Mouse (Mus musculus) liver, adult 2 months (tissue): ENCODE measurements around the gene Sugp1. TPM values are rescaled to one million over a fixed set of nuclear protein-coding genes. Genes with fewer than 3 reads are reported as not detected.
"Not testable (repeated sequence)": the region's sequence is repeated elsewhere in the genome, so short reads cannot be mapped to it uniquely, and the experiment has no call there.

ENCODE experiments used
- DNase-seq: peaks from one replicate; pipeline ENCODE4 v3.0.0-alpha.2; 2011; ENCODE audit warnings: low read depth, low spot score; ENCODE audit errors: extremely low read depth
- H3K27ac ChIP-seq: fragments of 200-500 bp; replicated peaks from 2 replicates; pipeline ENCODE4 v1.5.1; 2012; ENCODE audit warnings: low read depth, mild to moderate bottlenecking, control low read depth, inconsistent platforms, low read length; ENCODE audit not compliant: insufficient read depth
- H3K27me3 ChIP-seq: fragments of 200-500 bp; 2 replicates; pipeline ENCODE4 v1.6.1; 2012; ENCODE audit warnings: mild to moderate bottlenecking, moderate library complexity, low read length, inconsistent platforms; ENCODE audit not compliant: control insufficient read depth, insufficient read depth
- H3K36me3 ChIP-seq: fragments of 200-500 bp; 2 replicates; pipeline ENCODE4 v1.6.1; 2012; ENCODE audit warnings: low read length, inconsistent platforms; ENCODE audit not compliant: control insufficient read depth, insufficient read depth
- H3K4me1 ChIP-seq: fragments of 200-500 bp; 2 replicates; pipeline ENCODE4 v1.6.1; 2011; ENCODE audit warnings: low read length; ENCODE audit not compliant: control insufficient read depth, insufficient read depth
- H3K4me3 ChIP-seq: fragments of 200-500 bp; 2 replicates; pipeline ENCODE4 v1.5.1; 2011; ENCODE audit warnings: low read depth, mild to moderate bottlenecking, control low read depth, low read length, moderate library complexity; ENCODE audit not compliant: insufficient read depth
- H3K79me2 ChIP-seq: fragments of 200-500 bp; 2 replicates; pipeline ENCODE4 v1.6.1; 2012; ENCODE audit warnings: inconsistent platforms, mild to moderate bottlenecking, low read length, moderate library complexity; ENCODE audit not compliant: control insufficient read depth, insufficient read depth
- H3K9ac ChIP-seq: fragments of 200-500 bp; 2 replicates; pipeline ENCODE4 v1.6.1; 2012; ENCODE audit warnings: low read depth, mild to moderate bottlenecking, control low read depth, inconsistent platforms, low read length
- CTCF ChIP-seq: fragments of 200-500 bp; IDR thresholded peaks from 2 replicates; pipeline ENCODE4 v1.5.1; 2011; ENCODE audit warnings: low read depth, low read length, control low read depth
- POLR2A ChIP-seq: fragments of 200-500 bp; IDR thresholded peaks from 2 replicates; pipeline ENCODE4 v1.6.1; 2011; ENCODE audit warnings: low read length, control low read depth; ENCODE audit not compliant: insufficient read depth; ENCODE audit errors: extremely low read depth
- WGBS: fragments of 180-500 bp; shearing (Covaris S2); methylation state at CpG from one replicate; pipeline ENCODE4 v1.1.7; 2018; 5-methylcytosine and 5-hydroxymethylcytosine counted together
- polyA plus RNA-seq: library from polyadenylated mRNA; depleted of rRNA; stranded (reverse); fragments of >200 nt; gene quantifications from 2 replicates; pipeline ENCODE4 v1.2.3, GENCODE M21; 2012
- total RNA-seq: library from RNA; depleted of rRNA; stranded (reverse); fragments of >200 nt; gene quantifications from 2 replicates; pipeline ENCODE4 v1.2.3, GENCODE M21; 2014

Sugp1 gene
- total and polyA plus RNA-seq, 2 experiments = 5.1 TPM

DNA sequence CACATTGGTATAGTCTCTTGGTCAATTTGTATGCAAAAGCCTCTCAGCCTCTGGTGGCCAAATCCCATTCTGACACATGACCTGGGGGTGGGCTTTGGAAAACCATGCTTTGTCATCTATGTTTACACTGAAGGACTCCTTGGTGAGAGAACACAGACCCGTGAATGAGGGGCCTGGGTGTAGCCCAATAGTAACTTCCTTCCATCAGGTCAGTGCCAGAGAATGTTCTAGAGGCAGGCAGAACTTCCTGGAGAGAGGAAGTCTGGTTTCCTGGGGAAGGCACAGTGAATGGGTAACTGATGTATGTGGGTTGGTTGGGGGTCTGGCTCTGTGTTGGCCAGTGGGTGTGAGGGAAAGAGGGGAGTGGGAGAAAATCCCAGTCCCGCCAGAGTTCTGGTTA lies 37.4 kb upstream of the Sugp1 start:
- Histone ChIP-seq H3K27me3 (no peaks in the 10 kb centered on the region), H3K4me1 (peaks cover 4% of the 10 kb centered on the region), H3K36me3 (no peaks in the 10 kb centered on the region), H3K79me2 (no peaks in the 10 kb centered on the region), H3K27ac (no peak overlapping the region), H3K4me3 (no peak overlapping the region), H3K9ac (no peak overlapping the region)
- DNase-seq = no peak
- TF ChIP-seq CTCF (no peak), POLR2A (no peak)
- WGBS = 54% methylated on average over 2 of the region's 2 CpGs

GRCm38 (mm10) chr8:70010796-70011195 lies 31.8 kb upstream of the Sugp1 start:
- H3K79me2 ChIP-seq = not testable (repeated sequence)

GRCm38 (mm10) chr8:70012350-70012749 lies 30.3 kb upstream of the Sugp1 start:
- Histone ChIP-seq H3K4me3 (no peak overlapping the region), H3K27me3 (no peaks in the 10 kb centered on the region), H3K9ac (no peak overlapping the region), H3K36me3 (no peaks in the 10 kb centered on the region), H3K4me1 (no peaks in the 10 kb centered on the region), H3K79me2 (no peaks in the 10 kb centered on the region), H3K27ac (no peak overlapping the region)
- TF ChIP-seq POLR2A (no peak), CTCF (no peak)
- 73% methylated on average over 3 of the region's 3 CpGs for WGBS
- DNase-seq = no peak

More at GRCm38 (mm10) chr8:70010796-70011195, 31.8 kb upstream of the Sugp1 start:
- not testable (repeated sequence) for H3K9ac ChIP-seq, H3K27me3 ChIP-seq, H3K4me3 ChIP-seq, H3K4me1 ChIP-seq, H3K27ac ChIP-seq, DNase-seq, H3K36me3 ChIP-seq
- 91% methylated on average over 14 of the region's 14 CpGs for WGBS

DNA sequence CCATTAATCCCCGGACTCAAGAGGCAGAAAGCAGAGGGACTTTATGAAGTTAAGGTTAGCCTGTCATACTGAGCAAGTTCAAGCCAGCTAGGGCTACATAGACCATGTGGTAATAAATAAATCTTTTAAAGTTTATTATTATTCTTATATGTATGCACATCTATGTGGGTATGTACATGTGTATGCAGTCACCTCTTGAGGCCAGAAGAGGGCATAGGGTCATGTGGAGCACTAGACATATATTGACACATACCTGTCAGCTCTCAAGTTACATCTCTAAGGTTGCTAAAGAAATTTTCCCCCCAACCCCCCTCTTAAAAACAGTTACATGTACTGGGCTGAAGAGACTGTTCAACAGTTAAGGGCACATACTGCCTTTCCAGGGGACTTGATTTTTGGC lies 29.9 kb upstream of the Sugp1 start:
- DNase-seq = no peak
- H3K27me3 ChIP-seq = no peaks in the 10 kb centered on the region
- H3K4me1 ChIP-seq = no peaks in the 10 kb centered on the region
- H3K4me3 ChIP-seq = no peak overlapping the region
- no peak for TF ChIP-seq CTCF
- TF ChIP-seq POLR2A = no peak
- H3K79me2 ChIP-seq = no peaks in the 10 kb centered on the region
- H3K9ac ChIP-seq = no peak overlapping the region
- H3K36me3 ChIP-seq = no peaks in the 10 kb centered on the region
- 84% methylated on average over 1 of the region's 1 CpGs for WGBS
- H3K27ac ChIP-seq = no peak overlapping the region

DNA sequence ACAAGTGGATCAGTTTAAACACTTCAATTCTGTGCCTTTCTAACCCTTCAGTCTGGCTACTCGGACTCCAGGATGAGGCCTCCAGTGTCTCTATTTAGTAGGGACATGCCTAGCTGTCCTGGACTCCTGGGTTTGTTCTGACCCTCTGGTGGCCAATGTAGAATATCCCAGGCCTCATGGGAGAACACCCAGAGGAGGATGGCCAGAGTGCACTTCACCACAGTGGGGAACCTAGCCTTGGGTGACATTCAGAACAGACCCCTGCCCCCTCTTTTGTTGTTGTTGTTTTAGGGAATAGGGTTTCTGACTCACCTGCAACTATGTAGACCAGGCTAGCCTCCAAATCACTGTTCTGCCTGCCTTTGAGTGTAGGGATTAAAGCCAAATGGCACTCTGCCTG lies 27.6 kb upstream of the Sugp1 start:
- H3K9ac ChIP-seq = no peak overlapping the region
- DNase-seq = no peak
- no peaks in the 10 kb centered on the region for H3K27me3 ChIP-seq
- no peaks in the 10 kb centered on the region for H3K4me1 ChIP-seq
- no peak for TF ChIP-seq CTCF
- no peak for TF ChIP-seq POLR2A
- H3K36me3 ChIP-seq = peaks cover 10% of the 10 kb centered on the region
- no peaks in the 10 kb centered on the region for H3K79me2 ChIP-seq
- H3K4me3 ChIP-seq = no peak overlapping the region
- H3K27ac ChIP-seq = no peak overlapping the region
- 77% methylated on average over 1 of the region's 1 CpGs for WGBS

DNA sequence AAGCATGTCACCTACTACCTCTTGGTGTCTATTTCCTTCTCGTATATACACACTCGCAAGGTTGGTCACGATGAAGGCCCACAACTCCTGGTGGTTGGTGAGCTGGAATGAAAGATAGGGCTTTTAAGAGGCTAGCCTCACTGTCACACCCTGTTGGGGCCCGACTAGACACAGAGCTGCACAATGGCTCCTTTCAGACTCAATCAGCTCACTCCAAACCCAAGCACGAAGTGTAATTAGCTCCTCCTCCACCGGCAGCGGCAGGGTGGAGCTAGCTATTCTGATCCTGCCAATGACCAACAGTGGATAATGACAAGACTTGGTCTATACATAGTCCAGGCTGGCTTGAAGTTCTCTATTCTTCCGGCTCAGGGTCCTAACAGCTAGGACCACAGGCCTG lies 19.0 kb upstream of the Sugp1 start:
- H3K4me1 ChIP-seq = peaks cover 4% of the 10 kb centered on the region
- no peak overlapping the region for H3K4me3 ChIP-seq
- no peak overlapping the region for H3K27ac ChIP-seq
- TF ChIP-seq CTCF = no peak
- no peak for TF ChIP-seq POLR2A
- H3K27me3 ChIP-seq = no peaks in the 10 kb centered on the region
- no peak overlapping the region for H3K9ac ChIP-seq
- H3K36me3 ChIP-seq = peaks cover 57% of the 10 kb centered on the region
- H3K79me2 ChIP-seq = no peaks in the 10 kb centered on the region
- 95% methylated on average over 8 of the region's 8 CpGs for WGBS
- no peak for DNase-seq
